Mouse (Mus musculus): ENCODE results near the gene Fkbp14. TPM values are rescaled to one million over a fixed set of nuclear protein-coding genes. Genes with fewer than 3 reads are reported as not detected.

The Fkbp14 gene
- polyA plus RNA-seq, 1 experiment from 2014 or later: 34.2 TPM

GRCm38 (mm10) chr6:54593766-54594468 is 3.2 kb downstream of the Fkbp14 start:
- H3K36me3 ChIP-seq (ENCODE audit: control insufficient read depth, insufficient read depth, low read length): no peaks in the 10 kb centered on the region
- peak overlapping the region; percentile 63 for H3K4me2 ChIP-seq (ENCODE audit: low read depth, low read length)
- no peaks in the 10 kb centered on the region for H3K9me3 ChIP-seq (replicated peaks; ENCODE audit: control insufficient read depth, low read length)
- peak overlapping the region; percentile 61; the same call in 1 of the 2 replicates for H3K27ac ChIP-seq (ENCODE audit: low read length)
- peaks cover 19% of the 10 kb centered on the region; the same call in 1 of the 2 replicates for H3K4me1 ChIP-seq (ENCODE audit: control insufficient read depth, insufficient read depth, low read length)
- WGBS: 45% methylated on average over 8 of the region's 8 CpGs
- H3K27me3 ChIP-seq (ENCODE audit: control insufficient read depth, insufficient read depth, low read length): no peaks in the 10 kb centered on the region
- H3K9ac ChIP-seq (ENCODE audit: low read length): peak overlapping the region; percentile 80; the same call in 1 of the 2 replicates
- ATAC-seq (ENCODE audit: insufficient read depth, low FRiP score): no peak
- H3K4me3 ChIP-seq (replicated peaks; ENCODE audit: low read length): peak overlapping the region; percentile 72

GRCm38 (mm10) chr6:54592938-54593535 is 4.1 kb downstream of the Fkbp14 start:
- Histone ChIP-seq H3K4me3 (replicated peaks; ENCODE audit: low read length) (peak overlapping the region; percentile 72), H3K9ac (ENCODE audit: low read length) (peak overlapping the region; percentile 80), H3K27me3 (ENCODE audit: control insufficient read depth, insufficient read depth, low read length) (no peaks in the 10 kb centered on the region), H3K36me3 (ENCODE audit: control insufficient read depth, insufficient read depth, low read length) (no peaks in the 10 kb centered on the region), H3K4me1 (ENCODE audit: control insufficient read depth, insufficient read depth, low read length) (peaks cover 19% of the 10 kb centered on the region; the same call in 1 of the 2 replicates), H3K27ac (ENCODE audit: low read length) (peak overlapping the region; percentile 61), H3K9me3 (replicated peaks; ENCODE audit: control insufficient read depth, low read length) (no peaks in the 10 kb centered on the region), H3K4me2 (ENCODE audit: low read depth, low read length) (peak overlapping the region; percentile 63)
- ATAC-seq (ENCODE audit: insufficient read depth, low FRiP score): peak; percentile 83
- under 1% methylated on average over 20 of the region's 20 CpGs for WGBS

- H3K27me3 ChIP-seq (ENCODE audit: control insufficient read depth, insufficient read depth, low read length): no peaks in the 10 kb centered on the region
- H3K36me3 ChIP-seq (ENCODE audit: control insufficient read depth, insufficient read depth, low read length): no peaks in the 10 kb centered on the region
- H3K9ac ChIP-seq (ENCODE audit: low read length): no peak overlapping the region; the same call in 1 of the 2 replicates
- ATAC-seq (ENCODE audit: insufficient read depth, low FRiP score): no peak
- H3K27ac ChIP-seq (ENCODE audit: low read length): no peak overlapping the region
- whole genome bisulfite sequencing: 37% methylated on average over 6 of the region's 6 CpGs
- H3K4me3 ChIP-seq (replicated peaks; ENCODE audit: low read length): peak overlapping the region; percentile 37
- no peaks in the 10 kb centered on the region for H3K9me3 ChIP-seq (replicated peaks; ENCODE audit: control insufficient read depth, low read length)
- peak overlapping the region; percentile 50 for H3K4me2 ChIP-seq (ENCODE audit: low read depth, low read length)
- H3K4me1 ChIP-seq (ENCODE audit: control insufficient read depth, insufficient read depth, low read length): peaks cover 19% of the 10 kb centered on the region; the same call in 1 of the 2 replicates
Observed at GRCm38 (mm10) chr6:54591778-54592177, 5.3 kb downstream of the Fkbp14 start.

GRCm38 (mm10) chr6:54590691-54591090 is 6.4 kb downstream of the Fkbp14 start:
- Histone ChIP-seq H3K9ac (ENCODE audit: low read length) (no peak overlapping the region), H3K27ac (ENCODE audit: low read length) (no peak overlapping the region), H3K9me3 (replicated peaks; ENCODE audit: control insufficient read depth, low read length) (no peaks in the 10 kb centered on the region), H3K27me3 (ENCODE audit: control insufficient read depth, insufficient read depth, low read length) (no peaks in the 10 kb centered on the region), H3K4me3 (replicated peaks; ENCODE audit: low read length) (no peak overlapping the region), H3K4me1 (ENCODE audit: control insufficient read depth, insufficient read depth, low read length) (peaks cover 10% of the 10 kb centered on the region; the same call in 1 of the 2 replicates), H3K36me3 (ENCODE audit: control insufficient read depth, insufficient read depth, low read length) (no peaks in the 10 kb centered on the region), H3K4me2 (ENCODE audit: low read depth, low read length) (no peak overlapping the region)
- ATAC-seq (ENCODE audit: insufficient read depth, low FRiP score): no peak
- 92% methylated on average over 2 of the region's 2 CpGs for WGBS

GRCm38 (mm10) chr6:54588212-54588611 is 8.9 kb downstream of the Fkbp14 start:
- Histone ChIP-seq H3K4me2 (ENCODE audit: low read depth, low read length) (no peak overlapping the region), H3K9me3 (replicated peaks; ENCODE audit: control insufficient read depth, low read length) (no peaks in the 10 kb centered on the region), H3K27ac (ENCODE audit: low read length) (no peak overlapping the region), H3K36me3 (ENCODE audit: control insufficient read depth, insufficient read depth, low read length) (no peaks in the 10 kb centered on the region), H3K27me3 (ENCODE audit: control insufficient read depth, insufficient read depth, low read length) (no peaks in the 10 kb centered on the region), H3K4me1 (ENCODE audit: control insufficient read depth, insufficient read depth, low read length) (peaks cover 9% of the 10 kb centered on the region; the same call in 1 of the 2 replicates), H3K9ac (ENCODE audit: low read length) (no peak overlapping the region), H3K4me3 (replicated peaks; ENCODE audit: low read length) (no peak overlapping the region)
- 79% methylated on average over 1 of the region's 1 CpGs for WGBS
- no peak for ATAC-seq (ENCODE audit: insufficient read depth, low FRiP score)

- ATAC-seq (ENCODE audit: insufficient read depth, low FRiP score): no peak
- no peak overlapping the region for H3K4me3 ChIP-seq (replicated peaks; ENCODE audit: low read length)
Observed at GRCm38 (mm10) chr6:54587683-54588082, 9.4 kb downstream of the Fkbp14 start.

GRCm38 (mm10) chr6:54586911-54587310 is 10.2 kb downstream of the Fkbp14 start:
- no peaks in the 10 kb centered on the region for H3K27me3 ChIP-seq (ENCODE audit: control insufficient read depth, insufficient read depth, low read length)
- no peak overlapping the region for H3K9ac ChIP-seq (ENCODE audit: low read length)
- no peaks in the 10 kb centered on the region for H3K9me3 ChIP-seq (replicated peaks; ENCODE audit: control insufficient read depth, low read length)
- no peak overlapping the region for H3K4me2 ChIP-seq (ENCODE audit: low read depth, low read length)
- H3K4me3 ChIP-seq (replicated peaks; ENCODE audit: low read length): no peak overlapping the region
- H3K27ac ChIP-seq (ENCODE audit: low read length): no peak overlapping the region
- no peak for ATAC-seq (ENCODE audit: insufficient read depth, low FRiP score)
- H3K36me3 ChIP-seq (ENCODE audit: control insufficient read depth, insufficient read depth, low read length): no peaks in the 10 kb centered on the region
- peaks cover 6% of the 10 kb centered on the region; the same call in 1 of the 2 replicates for H3K4me1 ChIP-seq (ENCODE audit: control insufficient read depth, insufficient read depth, low read length)
- WGBS: 81% methylated on average over 8 of the region's 8 CpGs

More at GRCm38 (mm10) chr6:54587683-54588082, 9.4 kb downstream of the Fkbp14 start:
- Histone ChIP-seq H3K4me1 (ENCODE audit: control insufficient read depth, insufficient read depth, low read length) (peaks cover 9% of the 10 kb centered on the region; the same call in 1 of the 2 replicates), H3K36me3 (ENCODE audit: control insufficient read depth, insufficient read depth, low read length) (no peaks in the 10 kb centered on the region), H3K9me3 (replicated peaks; ENCODE audit: control insufficient read depth, low read length) (no peaks in the 10 kb centered on the region), H3K27me3 (ENCODE audit: control insufficient read depth, insufficient read depth, low read length) (no peaks in the 10 kb centered on the region), H3K9ac (ENCODE audit: low read length) (no peak overlapping the region), H3K4me2 (ENCODE audit: low read depth, low read length) (no peak overlapping the region), H3K27ac (ENCODE audit: low read length) (no peak overlapping the region)
- WGBS: 68% methylated on average over 4 of the region's 4 CpGs

GRCm38 (mm10) chr6:54586175-54586574 is 10.9 kb downstream of the Fkbp14 start:
- Histone ChIP-seq H3K9ac (ENCODE audit: low read length) (no peak overlapping the region), H3K4me1 (ENCODE audit: control insufficient read depth, insufficient read depth, low read length) (peaks cover 4% of the 10 kb centered on the region; the same call in 1 of the 2 replicates), H3K9me3 (replicated peaks; ENCODE audit: control insufficient read depth, low read length) (no peaks in the 10 kb centered on the region), H3K27me3 (ENCODE audit: control insufficient read depth, insufficient read depth, low read length) (no peaks in the 10 kb centered on the region), H3K4me3 (replicated peaks; ENCODE audit: low read length) (no peak overlapping the region), H3K4me2 (ENCODE audit: low read depth, low read length) (no peak overlapping the region), H3K27ac (ENCODE audit: low read length) (no peak overlapping the region), H3K36me3 (ENCODE audit: control insufficient read depth, insufficient read depth, low read length) (no peaks in the 10 kb centered on the region)
- no peak for ATAC-seq (ENCODE audit: insufficient read depth, low FRiP score)
- WGBS: 54% methylated on average over 2 of the region's 2 CpGs
